Mouse (Mus musculus) heart, adult 9 months (tissue): Measurements from ENCODE around the gene 4930452B06Rik.
"Not testable (repeated sequence)": the region's sequence is repeated elsewhere in the genome, so short reads cannot be mapped to it uniquely, and the experiment has no call there.

Experiments used
- DNase-seq, 2 experiments: peaks; one replicate each; pipeline ENCODE4 v3.0.0; 2022; ENCODE audit warnings: low spot score in 2 of 2

4930452B06Rik gene

DNA sequence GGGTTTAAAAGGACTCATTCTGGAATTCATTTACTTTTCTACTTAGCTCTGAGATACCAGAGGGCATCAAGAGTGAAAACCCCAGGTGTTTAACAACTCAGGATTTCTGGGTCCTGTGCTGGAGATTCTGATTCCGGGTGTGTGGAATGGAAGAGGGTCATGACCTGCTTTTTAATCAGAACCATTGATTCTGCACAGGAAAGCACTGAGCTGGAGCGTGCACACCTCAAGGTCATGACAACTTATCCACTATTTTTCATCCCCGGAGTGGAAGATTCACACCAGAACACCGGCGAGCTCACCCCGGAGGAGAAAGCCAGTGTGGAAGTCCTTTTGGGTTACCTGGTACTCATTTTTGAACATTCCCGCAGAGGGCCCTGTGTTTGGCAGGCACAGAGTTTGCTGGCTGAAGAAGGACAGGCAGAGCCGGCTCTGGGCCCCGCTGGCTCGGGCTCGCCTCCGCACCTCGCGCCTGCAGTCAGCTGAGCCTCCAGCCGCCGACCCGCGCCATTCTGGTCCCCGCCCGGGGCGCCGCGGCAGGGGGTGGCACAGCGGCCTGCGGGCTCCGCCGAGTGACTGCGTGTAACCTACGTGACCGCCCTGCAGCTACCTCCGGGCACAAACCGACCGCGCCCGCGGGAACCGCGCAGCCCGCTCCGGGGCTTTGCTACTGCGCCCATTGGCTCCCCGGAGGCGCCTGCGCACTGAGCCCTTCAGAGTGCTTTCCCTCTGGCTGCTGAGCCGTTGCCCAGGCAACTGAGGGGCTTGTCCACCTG lies at the start of gene 4930452B06Rik:
Gene 4930452B06Rik (minus strand): TSS at position 605 of the 776 bp plus-strand sequence.
- peak; percentile 35 to 45 for DNase-seq

DNA sequence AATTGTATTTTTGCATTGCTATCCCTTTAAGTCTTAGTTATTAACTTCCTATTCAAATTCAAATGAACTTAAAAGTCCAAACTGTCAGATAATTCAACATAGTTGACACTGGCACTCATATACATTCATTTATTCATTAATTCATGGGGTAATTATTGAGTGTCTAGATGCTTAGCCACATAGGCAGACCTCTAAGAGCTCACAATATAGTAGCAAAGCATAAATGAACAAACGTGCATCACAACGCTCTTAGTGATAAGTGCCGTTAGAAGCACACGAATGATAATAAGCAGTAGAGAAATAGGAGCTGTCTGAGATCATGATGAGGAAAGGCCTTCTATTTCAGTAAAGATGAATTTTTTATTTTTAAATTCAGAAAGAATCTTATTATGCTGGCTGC lies 46.6 kb upstream of the 4930452B06Rik start:
- DNase-seq, result no peak

DNA sequence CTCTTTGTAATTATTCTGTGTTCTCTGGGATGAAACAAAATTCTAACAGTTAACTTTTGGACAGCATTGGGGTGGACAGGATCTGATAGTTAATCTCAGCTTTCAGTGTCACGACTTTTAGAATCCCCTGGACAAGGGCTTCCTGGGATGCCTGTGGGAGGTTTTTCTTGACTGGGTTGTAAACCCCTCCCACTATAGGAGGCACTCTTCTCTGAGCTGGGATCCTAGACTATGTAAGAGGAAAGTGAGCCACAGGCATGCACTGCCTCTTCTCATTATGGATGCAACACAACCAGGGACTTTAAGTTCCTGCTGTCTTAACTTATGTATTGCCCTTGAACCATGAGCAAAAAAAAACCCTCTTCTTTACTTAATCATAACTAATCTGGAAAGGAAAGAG lies 23.4 kb upstream of the 4930452B06Rik start:
- DNase-seq, result no peak

DNA sequence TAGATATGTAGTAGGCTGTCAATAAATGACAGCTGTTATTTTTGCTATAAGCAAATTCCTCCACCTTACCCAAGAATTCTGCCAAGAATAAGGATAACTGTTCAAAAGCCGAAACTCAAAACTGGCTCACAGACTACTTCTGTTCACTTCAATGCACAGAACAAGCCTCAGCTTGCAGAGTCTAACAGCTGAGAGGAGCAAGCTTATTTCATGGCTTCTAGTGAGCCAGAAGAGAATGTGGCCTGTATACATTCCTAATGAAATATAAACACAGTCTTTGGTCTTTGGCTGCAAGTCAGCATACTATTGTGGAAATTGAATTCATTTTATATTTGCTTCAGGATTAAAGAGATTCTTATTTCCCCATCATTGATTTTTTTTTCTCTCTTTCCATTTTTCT lies 22.4 kb upstream of the 4930452B06Rik start:
- no peak for DNase-seq

DNA sequence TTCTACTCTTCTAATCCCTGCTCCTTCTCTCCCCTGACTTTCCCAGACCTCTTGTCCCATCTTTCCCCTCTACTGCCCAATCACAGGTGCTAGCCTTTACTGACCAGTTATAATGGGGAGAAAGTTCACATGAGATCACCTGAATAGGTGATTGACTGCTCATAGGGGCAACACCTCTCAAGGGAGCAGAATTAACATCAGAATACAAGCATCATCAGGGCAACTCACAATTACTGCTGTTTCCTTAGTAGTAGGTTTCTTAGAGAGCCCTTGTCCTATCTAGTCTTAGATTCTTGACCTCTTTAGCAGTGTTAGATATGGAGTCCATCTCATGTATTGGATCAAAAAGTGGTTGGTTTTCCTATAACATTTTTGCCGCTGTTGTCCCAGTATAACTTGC lies 20.1 kb upstream of the 4930452B06Rik start:
- DNase-seq, result no peak

DNA sequence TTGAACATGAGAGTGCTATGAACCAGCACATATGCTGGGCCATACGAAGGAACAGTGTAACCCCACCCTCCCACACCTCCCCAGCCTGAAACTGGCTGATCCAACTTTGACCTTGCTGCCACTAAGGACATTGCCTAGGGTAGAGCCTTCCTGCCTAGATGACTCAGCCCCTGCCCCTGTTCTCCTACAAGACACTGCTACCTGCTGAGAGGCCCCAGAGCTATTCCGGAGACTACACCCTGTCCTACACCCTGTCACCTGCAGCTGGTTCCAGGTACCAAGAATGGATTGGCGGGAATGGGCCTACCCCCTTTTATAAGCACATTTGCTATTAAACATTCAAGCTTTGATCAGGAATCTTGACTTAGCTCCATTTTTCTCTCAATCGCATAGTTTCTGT lies 13.9 kb upstream of the 4930452B06Rik start:
- DNase-seq, result no peak

DNA sequence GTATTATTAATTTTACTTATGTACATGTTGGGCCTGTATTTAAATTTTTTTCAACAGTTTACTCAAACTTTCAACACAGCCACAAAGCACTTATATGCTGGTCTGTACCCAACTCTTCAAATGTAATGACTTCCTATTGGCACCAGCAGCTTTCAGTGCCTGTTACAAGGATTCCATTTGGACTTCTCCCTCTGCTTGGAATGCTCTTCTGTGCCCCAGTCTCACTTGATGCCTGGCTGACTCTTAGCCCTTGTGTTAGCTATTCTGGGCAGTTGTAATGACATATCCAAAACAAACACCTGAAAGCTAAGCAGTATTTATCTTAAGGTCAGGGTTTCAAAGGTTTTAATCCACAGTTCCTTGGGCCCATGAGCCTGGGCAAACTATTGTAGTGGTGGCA lies 5.7 kb downstream of the 4930452B06Rik start:
- DNase-seq, result no peak

DNA sequence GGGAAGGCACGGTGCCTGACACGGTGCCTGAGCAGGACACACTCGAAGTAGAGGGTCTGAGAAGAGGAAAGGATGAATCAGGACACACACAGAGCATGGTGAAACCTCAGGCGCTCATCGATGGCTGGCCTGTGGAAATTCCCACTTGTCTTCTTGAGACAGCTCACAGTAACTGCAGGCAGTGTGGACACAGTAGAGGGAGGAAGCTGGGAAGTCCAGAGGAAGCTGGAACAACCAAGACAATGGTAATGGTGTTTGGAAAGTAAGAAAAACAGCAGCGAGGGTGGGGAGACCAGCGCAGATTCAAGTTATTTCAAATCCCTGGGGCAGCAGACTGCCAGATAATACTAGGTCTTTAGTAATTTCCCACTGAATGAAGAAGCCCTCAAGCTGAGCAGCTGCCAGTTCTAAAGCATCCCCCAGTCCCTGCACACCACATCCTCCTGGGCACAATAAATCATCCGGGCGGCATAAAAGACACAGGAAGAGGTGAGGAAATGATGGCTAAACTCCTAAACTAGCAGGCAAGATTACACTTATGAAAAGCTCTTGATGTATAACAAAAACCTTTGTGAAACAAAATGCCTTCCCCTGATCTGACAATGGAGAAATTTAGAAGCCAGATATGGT lies 24.3 kb downstream of the 4930452B06Rik start:
- no peak for DNase-seq

DNA sequence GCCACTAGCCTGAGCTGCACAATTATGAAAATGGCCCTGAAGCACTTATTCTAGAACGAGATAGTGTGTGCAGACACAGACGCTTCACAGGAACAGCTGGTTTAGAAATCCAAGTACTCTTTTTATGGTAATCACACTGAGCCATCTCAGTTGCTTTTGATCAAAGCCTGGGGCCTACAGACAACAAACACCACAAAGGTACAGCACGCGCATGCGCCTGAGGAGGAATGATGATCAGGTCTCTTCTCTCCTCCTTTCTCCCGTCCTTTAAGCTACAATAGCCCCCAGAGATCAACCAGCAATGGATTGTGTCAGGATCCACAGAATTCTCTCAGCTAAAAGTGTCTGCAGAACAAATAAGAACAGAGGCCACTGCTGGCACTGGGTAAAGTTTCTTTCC lies 33.8 kb downstream of the 4930452B06Rik start:
- no peak for DNase-seq

DNA sequence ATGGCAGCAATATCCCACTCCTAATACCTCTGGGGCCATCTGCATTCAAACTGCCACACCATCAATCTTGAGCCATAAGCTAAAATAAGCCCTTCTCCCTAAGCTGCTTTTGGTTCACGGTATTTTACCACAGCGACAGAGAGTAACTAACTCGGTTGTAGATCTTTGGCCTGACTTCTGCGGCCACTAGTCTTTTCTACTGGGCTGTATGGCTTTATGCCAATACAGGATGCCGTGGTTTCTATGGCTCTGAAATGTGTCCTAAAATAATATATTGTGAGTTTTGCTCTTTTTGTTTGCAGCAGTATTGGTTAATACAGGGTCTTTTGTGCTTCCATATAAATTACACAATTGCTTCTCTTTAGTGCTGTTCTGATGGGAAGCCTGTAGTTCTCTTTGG lies 37.6 kb downstream of the 4930452B06Rik start:
- no peak for DNase-seq

DNA sequence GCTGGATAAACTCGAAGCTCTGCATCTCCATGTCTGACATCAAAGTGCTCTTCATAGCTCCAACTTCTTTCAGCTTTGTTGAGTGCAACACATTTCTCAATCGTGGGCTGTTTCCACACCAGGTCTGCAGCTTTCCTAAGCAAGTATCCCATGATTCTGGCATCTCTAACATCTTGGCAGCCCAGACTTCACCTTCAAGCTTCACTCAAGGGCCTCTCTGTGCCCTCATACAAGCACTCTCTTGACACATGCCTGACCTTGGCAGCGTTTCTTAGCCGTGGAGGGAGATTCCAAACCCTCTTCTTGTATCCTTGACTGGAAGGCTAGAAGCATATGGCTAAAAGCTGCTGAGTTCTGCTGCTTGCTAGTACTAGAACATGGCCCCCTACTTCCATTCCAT lies 38.6 kb downstream of the 4930452B06Rik start:
- no peak for DNase-seq

DNA sequence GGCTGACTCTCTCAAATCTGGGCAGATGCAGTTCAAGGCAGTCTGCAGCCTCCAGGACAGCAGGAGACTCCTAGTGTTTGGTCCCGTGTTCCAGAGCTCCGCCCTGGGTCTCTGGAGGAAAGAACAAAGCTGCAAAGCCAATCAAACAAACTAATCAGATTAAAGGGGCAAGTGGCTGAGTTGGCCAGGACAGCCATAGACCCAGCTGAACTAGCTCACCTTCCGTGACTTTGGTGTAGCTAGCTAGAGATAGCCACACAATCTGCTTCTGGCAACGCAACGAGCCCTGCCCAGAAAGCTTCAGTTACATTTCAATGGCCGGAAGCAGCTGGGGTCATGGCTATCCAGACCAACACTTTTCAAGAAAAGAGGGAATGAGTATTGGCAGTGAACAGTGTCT lies 44.9 kb downstream of the 4930452B06Rik start:
- DNase-seq, result peak; percentile 1 to 15

DNA sequence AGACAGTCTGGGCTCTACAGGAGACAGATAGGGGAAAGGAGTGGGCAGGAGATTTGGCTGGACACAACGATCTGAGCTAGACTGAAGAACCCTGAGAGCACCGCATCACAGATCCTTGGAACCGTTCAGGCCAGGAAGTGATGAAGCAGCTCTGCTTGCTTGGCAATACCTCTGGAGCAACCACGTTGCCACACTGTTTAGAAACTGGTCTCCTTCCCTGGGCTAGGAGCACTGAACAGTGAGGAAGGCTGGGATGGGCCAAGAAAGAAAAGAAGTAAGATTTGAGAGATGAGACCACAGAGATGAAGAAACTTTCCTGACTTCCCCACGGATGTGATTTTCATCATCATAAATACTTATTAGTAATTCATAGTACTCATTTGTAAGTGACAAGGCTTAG lies 45.5 kb downstream of the 4930452B06Rik start:
- DNase-seq, result no peak

DNA sequence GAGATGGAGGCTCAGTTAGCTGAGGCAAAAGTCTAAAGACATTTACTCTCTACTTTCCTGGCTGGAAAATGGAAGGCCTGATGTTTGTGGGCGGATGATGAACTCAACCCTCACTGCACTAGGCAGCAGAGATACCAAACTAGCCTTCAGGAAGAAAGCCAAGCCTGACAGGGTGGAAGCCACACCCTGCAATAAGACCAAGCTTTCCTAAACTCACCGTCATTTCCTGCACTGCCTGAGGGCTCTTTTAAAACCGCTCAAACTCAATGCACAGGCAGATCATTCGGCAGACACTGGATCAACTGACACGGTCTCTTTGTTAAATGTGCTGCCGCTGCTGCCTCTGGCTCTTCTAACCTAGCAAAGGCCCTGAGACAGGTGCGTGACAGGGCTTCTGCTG lies 50.4 kb downstream of the 4930452B06Rik start:
- peak; percentile 2 to 5 for DNase-seq

DNA sequence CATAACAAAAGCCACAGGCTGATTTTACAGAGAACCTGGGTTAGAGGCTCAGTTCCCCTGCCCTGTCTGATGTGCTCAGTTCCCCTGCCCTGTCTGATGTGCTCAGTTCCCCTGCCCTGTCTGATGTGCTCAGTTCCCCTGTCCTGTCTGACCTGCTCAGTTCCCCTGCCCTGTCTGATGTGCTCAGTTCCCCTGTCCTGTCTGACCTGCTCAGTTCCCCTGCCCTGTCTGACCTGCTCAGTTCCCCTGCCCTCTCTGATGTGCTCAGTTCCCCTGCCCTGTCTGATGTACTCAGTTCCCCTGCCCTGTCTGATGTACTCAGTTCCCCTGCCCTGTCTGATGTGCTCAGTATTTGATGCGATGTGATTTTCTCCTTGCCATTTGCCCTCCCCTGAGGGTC lies 51.6 kb downstream of the 4930452B06Rik start:
- DNase-seq, result not testable (repeated sequence)

DNA sequence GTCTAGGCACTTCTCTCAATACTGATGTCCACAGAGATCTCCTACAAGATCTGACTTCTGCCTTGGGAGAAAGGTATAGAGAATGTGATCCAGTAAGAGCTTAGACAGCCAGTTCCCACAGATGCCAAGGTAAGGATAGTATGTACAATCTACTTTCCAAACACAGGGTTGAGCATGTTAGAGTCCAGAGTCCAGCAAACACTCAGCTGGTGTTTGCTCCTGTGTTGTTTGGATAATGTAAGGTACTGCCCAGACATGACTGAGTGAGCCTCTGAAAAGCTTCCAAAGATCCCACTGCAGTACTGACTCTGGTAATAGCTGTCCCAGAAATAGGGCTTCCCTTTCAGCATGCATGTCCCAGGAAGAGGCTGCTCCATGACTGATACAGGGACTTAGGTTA lies 54.0 kb downstream of the 4930452B06Rik start:
- no peak for DNase-seq

DNA sequence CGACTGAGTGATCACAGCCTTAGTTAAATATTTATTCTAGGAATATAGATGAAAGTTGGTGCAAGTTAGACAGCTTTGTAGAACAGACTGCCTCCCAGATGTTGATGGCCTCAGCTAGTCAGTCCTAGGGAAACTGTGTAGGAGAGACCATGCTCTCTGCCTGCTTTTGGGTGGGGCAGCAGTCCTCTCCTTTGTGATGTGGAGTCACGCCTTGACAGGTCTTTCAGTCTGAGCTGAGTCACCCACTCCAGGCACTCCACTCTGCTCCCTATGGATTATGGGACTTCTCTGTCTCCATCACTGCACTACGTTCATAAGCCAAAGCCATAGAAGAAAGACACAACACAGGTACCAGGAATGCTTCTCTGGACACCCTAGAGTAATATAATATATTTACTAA lies 55.9 kb downstream of the 4930452B06Rik start:
- DNase-seq, result no peak

DNA sequence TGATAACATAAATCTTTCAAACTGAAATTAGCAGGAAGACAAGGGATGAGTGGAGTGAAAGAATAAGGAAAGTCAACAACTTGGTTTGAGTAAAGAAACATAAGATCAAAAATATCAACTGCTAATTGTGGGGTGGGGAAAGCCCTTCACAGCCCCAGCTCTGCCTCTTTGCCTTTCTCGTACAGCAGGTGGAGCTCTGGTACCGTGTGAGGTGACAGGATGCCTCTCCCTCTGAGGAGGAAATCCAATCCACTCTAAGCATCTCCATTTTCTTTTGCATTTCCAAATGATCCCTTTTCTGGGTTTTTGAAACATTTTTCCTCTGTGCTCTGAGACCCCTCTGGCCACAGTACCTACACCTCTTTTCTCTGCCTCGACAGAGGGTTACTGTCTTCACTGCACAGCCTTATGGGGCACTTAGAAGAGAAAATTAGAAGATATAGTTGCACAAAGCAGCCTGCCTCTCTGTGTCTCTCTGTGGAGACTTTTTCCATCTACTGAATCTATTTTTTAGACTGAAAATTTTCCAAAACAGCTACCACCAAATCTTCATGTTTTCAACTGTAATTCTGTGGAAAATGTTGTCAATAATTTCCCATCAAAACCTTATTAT lies 57.4 kb downstream of the 4930452B06Rik start:
- DNase-seq, result peak; percentile 3 to 8

DNA sequence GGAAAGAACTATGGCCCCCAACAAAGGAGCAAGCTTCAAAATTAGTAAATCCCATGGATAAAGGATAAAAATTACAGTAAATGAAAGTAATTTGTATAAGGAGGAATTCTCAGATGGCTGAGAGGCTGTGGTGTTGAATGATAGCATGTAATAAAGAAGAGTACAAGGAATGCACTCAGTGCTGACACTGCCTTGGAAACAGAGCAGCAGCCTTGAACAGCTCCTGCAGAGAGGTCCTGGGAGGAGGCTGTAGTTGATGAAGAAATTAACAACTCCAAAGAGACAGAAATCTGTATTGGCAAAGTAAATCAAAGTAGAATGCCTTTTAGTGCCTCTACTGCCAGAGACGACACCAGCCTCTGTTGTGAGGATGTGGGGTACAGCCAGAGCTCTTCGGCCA lies 61.1 kb downstream of the 4930452B06Rik start:
- DNase-seq, result no peak

DNA sequence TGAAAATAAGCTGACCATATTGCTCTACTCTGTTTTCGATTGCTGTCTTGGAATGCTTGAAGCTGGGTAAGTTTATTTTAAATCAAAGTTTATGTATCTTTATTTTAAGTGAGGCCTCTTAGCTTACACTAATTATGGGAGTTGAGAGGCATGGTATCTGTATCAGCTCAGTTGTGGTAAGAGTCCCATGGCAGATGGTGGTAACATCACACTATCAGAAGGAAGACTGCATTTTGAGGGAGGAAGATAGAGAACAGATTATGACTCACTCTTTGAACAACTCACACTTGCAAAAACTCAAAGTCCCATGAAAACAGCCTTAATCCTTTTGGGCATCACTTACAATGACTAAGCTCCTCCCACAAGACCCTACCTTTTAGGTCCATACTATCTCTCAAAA lies 81.0 kb downstream of the 4930452B06Rik start:
- no peak for DNase-seq

DNA sequence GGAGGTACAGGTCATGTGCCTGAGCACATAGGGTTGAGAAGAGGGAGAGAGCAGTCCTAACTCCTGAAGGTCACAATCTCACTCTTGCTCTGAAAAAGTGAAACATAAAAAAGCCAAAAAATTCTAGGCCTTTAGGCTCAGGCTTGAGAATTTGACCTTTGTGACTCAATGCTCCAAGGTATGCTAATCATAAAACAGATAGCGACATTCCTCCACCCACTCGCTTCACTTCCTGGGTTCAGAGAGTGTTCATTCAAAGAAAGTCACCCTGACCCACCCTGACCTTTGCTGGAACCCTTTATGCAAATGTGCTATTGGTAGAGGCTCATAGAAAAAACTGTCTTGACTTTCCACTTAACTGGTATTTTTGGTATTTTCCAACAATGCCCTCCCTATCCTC lies 115.0 kb downstream of the 4930452B06Rik start:
- not testable (repeated sequence) for DNase-seq

DNA sequence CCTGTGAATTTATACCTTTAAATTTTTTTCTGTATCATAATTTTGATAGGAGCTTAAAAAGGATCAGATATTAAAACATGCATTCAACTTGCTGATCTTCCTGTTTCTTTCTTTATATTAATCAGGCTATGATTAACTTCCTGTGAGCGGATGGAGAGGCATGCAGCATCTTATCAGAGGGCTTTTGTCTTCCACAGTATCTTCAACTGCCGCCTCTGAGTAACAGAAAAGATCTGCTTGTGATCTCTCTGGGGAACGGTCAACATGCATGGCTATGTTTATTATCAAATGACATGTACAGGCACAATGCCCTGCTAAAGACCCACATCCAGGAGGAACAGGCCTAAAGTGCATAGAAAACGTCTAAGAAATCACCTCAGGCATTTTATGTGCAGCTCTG lies 116.9 kb downstream of the 4930452B06Rik start:
- no peak for DNase-seq

DNA sequence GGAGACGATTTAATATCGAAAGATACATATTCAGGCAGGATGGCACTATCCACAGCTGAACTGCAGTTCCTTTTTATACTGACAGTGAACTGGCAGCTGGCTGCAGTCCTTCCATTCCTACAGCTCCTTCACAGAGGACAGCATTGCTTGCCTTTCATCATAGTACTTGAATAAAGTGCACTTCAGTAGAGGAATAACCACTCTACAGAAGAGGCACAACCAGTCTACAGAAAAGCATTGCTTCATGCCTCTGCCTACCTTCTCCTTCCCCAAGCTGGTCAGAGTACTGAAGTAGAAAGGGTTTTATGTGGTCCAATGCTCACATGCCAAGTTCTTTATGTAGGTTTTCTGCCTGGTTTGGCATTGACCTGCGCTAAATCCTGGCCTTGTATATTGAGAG lies 130.0 kb downstream of the 4930452B06Rik start:
- DNase-seq, result no peak
